Mouse (Mus musculus) heart, postnatal 36 days (tissue): ENCODE results near the gene Cx3cr1. TPM values are rescaled to one million over a fixed set of nuclear protein-coding genes. Genes with fewer than 3 reads are reported as not detected.

ENCODE experiments used
- DNase-seq, 2 experiments: peaks; one replicate each; pipeline ENCODE4 v3.0.0; 2021 to 2022
- intact Hi-C: fragments of 180-260 bp; cut with DNase I; formaldehyde crosslinking; loops from one replicate; pipeline ENCODE4 v1.15.1; 2025
- total RNA-seq, 2 experiments: library from RNA; stranded (reverse); gene quantifications; 2 replicates each; pipeline ENCODE4 v1.2.3; 2021

Cx3cr1 gene
- total RNA-seq, 2 experiments from 2014 or later = 3.1 to 5.4 TPM

DNA sequence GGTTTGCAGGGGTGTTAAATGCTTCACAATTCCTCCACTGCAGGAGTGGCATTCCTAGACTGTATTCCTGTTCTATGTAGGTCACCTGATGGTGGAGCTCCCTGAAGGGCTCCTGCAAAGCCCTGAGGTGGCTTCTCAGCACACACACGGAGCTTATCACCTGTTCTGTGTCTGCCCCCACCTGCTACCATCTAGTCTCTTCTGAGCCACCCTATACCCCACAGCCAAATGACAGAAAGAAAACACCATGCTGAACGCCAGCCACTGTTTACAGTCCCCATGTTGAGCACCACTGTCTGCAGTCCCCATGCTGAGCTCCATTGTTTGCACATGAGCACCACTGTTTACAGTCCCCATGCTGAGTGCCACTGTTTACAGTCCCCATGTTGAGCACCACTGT lies 89.9 kb downstream of the Cx3cr1 start:
- DNase-seq = no peak
- intact Hi-C loops = loop anchor here (2.0 kb wide), 1 partner anchor 15 kb away; no protein-coding TSS in a partner anchor

DNA sequence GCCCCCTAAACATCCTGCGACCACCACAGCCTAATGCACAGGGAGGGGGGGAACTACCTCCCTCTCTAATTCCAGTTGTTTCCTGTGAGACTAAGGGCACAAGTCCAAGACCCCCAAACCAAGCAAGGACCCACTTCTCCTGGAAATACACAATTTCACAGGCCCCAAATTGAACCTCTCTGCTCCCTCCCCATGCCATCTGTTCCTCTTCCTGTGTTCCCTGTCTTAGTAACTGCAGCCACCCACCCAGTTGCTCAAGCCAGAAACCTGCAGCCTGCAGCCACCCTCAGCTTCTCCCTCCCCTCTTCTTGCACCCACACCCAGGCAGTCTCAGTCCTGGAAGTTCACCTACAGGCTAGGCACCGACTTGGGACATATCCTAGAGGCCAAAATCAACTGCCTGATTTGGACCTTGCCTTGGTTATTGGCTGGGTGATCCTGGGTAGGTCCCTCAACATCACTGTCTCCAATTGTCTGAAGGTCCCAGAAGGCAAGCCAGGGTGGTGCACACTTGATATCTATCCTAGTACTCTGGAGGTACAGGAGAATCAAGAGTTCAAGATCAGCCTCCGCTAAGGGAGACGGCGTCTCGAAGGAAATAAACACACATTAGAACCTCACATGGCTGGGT lies 90.8 kb downstream of the Cx3cr1 start:
- intact Hi-C loops = loop anchor here (2.0 kb wide), 1 partner anchor 14 kb away; no protein-coding TSS in a partner anchor
- no peak for DNase-seq

- intact Hi-C loops = loop anchor here (2.0 kb wide), 1 partner anchor 13 kb away; no protein-coding TSS in a partner anchor
- DNase-seq = no peak
Observed at GRCm38 (mm10) chr9:119978151-119978810, 91.4 kb downstream of the Cx3cr1 start.

- DNase-seq = no peak
- intact Hi-C loops = loop anchor here (2.0 kb wide), 1 partner anchor 13 kb away; no protein-coding TSS in a partner anchor
Observed at GRCm38 (mm10) chr9:119977557-119978060, 92.1 kb downstream of the Cx3cr1 start.

DNA sequence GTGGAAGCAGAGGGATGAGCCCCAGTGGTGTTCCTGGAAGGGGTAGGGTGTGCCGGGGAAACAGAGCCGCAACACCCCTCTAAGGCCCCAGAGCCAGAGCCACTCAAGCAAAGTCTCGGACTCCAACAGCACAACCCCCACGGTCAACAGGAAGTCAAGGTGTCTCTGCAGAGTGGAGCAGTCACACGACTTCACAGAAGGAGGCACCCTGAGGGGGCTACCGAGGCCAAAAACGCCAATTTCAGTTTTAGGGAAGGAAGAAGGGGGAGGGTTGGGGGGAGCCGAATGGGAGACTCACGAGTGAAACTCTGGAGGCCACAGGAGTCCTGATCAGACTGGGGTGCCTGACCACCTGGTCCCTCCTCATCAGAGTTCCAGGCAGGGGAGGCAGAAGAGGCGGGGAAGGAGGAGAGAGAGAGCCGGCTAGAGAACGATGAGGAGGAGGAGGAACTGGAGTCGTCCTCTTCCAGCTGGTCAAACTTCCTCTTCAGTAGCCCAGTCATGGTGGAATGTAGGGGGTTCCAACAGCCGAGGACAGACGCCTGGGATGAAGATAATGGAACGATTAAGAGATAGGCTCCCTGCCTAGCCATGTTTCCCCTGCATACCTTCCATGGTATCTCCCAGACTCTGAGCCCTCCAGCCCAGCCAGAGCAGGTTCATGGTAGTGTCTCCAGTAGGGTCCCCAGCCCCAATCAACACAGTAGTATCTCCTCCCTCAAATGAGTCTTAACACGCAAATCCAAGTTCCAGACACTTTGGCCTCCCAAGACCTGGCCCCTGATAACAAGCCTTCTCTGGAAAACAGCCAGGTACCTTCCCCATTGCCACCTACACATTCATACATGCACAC lies 92.7 kb downstream of the Cx3cr1 start:
- no peak for DNase-seq
- intact Hi-C loops = no loop called here

DNA sequence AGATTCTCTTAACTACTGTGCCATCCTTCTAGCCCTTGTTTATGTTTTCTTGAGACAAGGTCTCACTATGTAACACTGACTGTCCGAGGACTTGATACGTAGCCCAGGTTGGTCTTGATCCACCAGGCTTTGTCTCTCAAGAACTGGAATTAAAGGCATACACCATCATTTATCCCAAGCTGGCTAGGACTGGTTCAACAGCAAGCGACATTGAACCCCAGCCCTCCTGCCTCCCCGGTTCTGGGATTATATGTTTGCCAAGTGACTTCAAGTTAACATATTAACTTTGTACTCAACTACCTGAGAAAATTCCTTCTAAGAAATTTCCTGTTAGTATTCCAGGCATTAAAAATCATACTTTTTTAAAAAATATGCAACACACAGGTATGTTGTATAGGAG lies 94.4 kb downstream of the Cx3cr1 start:
- intact Hi-C loops = no loop called here
- DNase-seq = no peak

DNA sequence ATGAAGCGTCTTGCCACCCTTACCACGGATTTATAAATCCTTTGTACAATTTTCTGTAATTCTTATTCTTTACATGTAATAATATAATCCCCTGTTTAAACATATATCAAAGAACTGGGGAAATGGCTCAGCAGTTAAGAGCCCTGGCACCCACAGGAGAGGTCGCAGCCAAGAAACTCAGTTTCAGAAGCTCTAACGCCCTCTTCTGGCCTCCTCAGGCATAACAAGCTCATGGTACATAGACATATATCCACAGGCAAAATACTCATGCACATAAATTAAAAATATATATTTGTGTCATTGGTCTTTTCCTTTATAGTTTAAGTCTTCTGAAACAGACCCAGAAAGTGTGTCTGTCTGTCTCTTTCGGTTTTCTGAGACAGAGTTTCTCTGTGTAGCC lies 95.1 kb downstream of the Cx3cr1 start:
- intact Hi-C loops = no loop called here
- no peak for DNase-seq

DNA sequence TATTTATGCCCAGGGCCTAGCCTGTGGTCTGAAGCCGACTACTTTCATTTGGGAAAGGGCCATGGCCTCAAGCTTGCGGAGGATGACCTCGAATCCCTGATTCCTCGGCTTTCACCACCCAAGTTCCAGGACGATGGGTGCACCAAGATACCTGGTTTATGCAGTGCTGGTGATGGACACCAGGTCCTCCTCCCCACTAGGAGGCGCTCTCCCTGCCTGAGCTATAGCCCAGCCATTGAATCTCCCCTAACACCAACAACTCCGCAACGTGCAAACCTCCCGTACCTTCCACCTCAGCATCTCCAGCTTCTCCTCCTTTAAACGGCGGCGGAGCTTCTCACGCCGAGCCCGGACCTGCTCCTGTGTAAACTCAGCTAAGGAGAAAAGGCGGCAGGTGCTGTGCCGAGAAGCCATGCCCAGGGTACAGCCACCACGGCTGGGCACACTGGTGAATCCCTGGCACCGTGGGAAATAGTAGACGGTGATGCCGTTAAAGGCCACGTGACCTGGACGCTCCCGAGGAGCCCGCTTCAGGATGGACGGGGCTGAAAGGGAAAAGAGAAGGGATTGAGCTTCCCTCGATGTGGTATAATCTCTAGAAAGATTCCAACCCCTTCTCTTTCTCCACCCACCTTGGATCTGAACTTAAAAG lies 95.7 kb downstream of the Cx3cr1 start:
- DNase-seq = no peak
- intact Hi-C loops = no loop called here

- intact Hi-C loops = no loop called here
- DNase-seq = no peak
Observed at GRCm38 (mm10) chr9:119973281-119973680, 96.4 kb downstream of the Cx3cr1 start.

DNA sequence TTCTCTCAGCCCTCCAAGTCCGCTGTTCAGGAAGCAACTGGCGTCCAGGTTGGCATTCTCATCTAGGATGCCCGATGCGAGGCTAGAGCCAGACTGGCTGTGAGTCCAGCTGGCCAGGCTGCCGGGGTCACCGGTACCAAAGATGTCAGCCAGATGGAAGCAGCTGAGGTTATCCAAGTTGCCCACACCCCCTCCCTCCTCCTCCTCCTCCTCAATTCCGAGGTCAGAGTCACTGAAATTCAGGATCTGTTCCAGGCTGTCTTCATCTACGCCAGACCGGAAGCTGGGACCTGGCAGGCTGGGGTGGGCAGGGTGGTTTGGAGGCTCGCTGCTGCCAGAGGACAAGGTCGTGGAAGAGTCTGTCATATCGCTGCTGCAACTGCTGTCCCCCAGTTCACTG lies 97.1 kb downstream of the Cx3cr1 start:
- DNase-seq = peak in 1 of 2 experiments; percentile 55
- intact Hi-C loops = no loop called here

GRCm38 (mm10) chr9:119972166-119972565 lies 97.5 kb downstream of the Cx3cr1 start:
- intact Hi-C loops = no loop called here
- no peak for DNase-seq

- peak in 1 of 2 experiments; percentile 52 for DNase-seq
- intact Hi-C loops = no loop called here
Observed at GRCm38 (mm10) chr9:119970763-119971656, 98.7 kb downstream of the Cx3cr1 start.

DNA sequence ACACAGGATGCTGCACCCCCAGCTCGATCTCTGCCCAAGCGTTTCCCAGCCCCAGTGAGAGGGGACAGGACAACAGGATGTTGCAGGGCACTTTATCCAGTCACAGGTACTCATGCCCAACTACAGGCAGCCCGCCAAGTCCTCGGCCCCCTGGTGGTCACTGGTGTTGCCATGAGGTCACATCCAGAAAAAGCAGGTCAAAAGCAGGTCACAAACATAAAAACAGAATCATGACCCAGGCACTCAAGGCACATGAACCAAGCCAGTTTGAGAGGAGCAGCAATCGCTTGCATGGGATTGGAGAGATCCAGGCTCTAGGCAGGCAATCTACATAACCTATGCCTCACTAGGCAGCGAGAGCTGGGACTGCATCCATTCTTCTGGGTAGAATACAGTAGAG lies 99.5 kb downstream of the Cx3cr1 start:
- intact Hi-C loops = no loop called here
- DNase-seq = peak; percentile 56 to 68

DNA sequence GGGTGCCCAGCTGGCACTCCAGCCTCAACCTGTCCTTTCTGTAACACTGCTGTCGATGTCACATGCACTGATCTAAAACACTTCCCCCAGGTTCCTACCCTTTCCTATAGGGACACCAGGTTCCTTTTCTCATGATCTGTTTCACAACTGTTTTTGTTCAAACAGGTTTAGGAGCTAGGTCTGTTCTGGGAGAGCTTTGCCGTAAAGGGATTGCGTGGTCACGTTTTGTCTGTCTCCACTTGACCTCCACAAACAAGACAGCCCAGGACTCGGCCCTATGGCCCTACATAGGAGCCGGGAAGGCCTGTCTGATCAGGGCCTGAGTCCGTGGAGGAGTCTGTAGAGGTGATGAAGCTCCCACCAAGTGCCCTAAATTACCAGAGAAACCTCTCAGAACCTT lies 99.9 kb downstream of the Cx3cr1 start:
- DNase-seq = no peak
- intact Hi-C loops = no loop called here

DNA sequence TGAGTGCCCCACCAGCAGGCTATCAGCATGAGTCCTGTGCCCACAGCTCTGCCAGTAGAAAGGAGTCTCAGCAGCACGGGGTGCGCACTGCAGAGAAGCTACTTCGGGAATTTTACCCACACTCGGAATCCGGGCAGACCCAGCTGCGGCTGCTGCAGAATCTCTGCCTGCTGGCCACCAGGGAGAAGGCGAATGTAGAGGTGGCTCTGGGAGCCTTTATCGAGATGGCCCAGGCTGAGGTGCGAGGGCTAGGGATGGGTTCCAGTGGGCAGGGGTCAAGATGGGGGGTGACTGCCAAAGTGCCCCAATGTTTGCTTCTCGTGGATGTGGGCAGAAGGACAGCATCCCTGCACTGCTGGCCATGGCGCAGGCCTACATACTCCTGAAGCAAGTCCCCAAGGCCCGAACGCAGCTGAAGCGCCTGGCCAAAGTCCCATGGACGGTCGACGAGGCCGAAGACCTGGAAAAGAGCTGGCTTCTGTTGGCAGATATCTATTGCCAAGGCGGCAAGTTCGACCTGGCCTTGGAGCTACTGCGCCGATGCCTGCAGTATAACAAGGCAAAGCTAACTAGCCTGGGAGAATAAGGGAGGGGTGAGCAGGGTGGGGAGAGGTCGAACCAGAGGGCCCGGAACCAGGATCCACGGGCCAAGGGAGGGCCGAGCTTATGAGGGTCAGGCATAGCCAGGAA lies 103.3 kb downstream of the Cx3cr1 start:
- DNase-seq = no peak
- intact Hi-C loops = no loop called here

DNA sequence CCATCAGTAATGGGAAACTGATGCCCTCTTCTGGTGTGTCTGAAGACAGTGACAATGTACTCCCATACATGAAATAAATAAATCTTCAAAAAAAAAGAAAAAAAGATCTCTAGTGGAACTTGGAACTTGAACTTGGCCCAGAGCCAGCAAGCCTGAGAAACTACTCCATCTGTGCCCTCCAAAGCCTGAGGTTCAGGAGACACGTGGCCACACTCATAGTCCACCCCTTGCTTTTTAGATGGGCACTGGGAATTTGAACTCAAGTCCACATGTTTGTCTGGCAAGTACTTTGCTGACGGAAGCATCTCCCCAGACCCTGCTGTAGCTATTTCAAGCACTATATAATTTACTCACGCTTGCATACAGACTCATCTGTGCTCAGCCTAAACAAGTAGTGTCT lies 104.5 kb downstream of the Cx3cr1 start:
- DNase-seq = no peak
- intact Hi-C loops = loop anchor here (2.0 kb wide), 1 partner anchor 14 kb away; no protein-coding TSS in a partner anchor

- peak in 1 of 2 experiments; percentile 39 for DNase-seq
- intact Hi-C loops = loop anchor here (2.0 to 5.0 kb wide), 2 partner anchors 15 to 133 kb away; no protein-coding TSS in a partner anchor
Observed at GRCm38 (mm10) chr9:119964206-119964605, 105.5 kb downstream of the Cx3cr1 start.

GRCm38 (mm10) chr9:119962987-119963667 lies 106.6 kb downstream of the Cx3cr1 start:
- intact Hi-C loops = loop anchor here (2.0 to 5.0 kb wide), 3 partner anchors 50 to 134 kb away; no protein-coding TSS in a partner anchor
- peak; percentile 81 to 82 for DNase-seq
